Mouse (Mus musculus) heart, postnatal 25 days (tissue): Measurements from ENCODE around the gene Gtsf1l. TPM values are rescaled to one million over a fixed set of nuclear protein-coding genes. Genes with fewer than 3 reads are reported as not detected.
"Not testable (repeated sequence)": the region's sequence is repeated elsewhere in the genome, so short reads cannot be mapped to it uniquely, and the experiment has no call there.

Experiments
- DNase-seq: peaks from one replicate; pipeline ENCODE4 v3.0.0; 2022; ENCODE audit warnings: low spot score
- intact Hi-C: fragments of 180-260 bp; cut with DNase I; formaldehyde crosslinking; loops from one replicate; pipeline ENCODE4 v1.15.1; 2025
- total RNA-seq, 2 experiments: library from RNA; stranded (reverse); gene quantifications; 2 replicates each; pipeline ENCODE4 v1.2.3; 2021

Gtsf1l gene
- total RNA-seq, 2 experiments from 2014 or later = not detected

DNA sequence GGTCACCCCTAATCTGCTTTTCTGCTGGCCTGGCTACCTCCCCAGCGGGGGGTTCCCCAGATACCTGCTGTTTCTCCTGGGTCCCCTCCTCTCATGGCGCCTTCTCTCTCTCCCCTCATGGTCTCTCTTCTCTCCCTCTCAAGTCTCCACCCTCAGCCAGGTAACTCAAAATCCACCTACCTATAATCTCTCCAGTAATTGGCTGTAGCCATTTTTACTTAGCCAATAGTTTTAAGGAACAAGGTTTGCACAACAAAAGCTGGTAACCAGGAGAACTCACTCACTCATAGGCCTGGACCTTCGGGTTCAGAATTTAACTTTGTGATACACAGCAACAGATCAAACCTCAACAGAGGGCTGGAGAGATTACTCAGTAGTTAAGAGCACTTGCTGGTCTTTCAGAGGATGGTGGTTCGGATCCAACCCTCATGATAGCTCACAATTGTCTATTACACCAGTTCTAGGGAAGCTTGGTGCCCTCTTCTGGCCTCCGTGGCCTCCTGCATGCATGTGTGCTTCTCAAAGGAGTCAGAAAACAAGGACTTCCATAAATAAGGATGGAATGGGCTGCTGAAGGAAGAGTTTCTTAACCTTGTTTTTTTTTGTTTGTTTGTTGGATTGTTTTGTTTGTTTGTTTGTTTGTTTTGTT lies 1.9 kb upstream of the Gtsf1l start:
- intact Hi-C loops = no loop called here
- no peak for DNase-seq

DNA sequence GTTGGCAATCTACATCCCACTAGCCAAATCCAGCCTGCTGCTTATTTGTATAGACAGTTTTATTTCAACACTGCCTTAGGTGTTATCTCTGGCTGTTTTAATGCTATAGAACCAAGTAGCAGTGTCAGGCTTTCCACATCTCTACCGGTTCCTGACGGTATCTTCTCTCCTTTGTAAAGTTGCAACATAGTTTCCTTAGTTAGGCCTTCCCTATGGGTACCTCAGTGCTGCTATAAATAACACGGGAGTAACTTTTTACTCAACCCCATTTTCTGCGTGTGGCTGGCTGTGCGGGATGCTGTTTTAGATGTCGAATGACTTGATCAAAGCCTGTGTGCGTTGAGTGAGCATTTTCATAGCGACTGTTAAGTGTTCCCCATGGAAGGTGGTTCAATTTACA lies 1.1 kb downstream of the Gtsf1l start:
- intact Hi-C loops = no loop called here
- DNase-seq = no peak

DNA sequence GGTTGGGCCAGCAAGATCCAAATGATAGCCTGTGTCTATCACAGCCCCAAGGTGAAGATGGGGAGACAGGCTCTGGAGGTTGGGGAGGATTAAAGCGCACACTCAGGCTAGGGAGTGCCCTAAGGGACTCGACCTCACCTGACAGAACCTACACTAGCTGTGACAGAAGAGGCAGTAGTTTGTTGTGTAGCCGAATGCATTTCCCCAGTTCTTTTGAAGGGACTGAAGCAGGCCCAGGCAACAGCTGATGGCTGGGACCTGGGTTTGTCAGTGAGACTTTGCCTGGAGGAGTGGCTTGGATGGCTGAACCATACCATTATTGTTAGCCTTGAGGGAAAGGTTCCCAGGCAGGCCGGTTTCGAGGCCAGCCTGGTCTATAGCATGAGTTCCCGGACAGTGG lies 2.6 kb downstream of the Gtsf1l start:
- intact Hi-C loops = no loop called here
- no peak for DNase-seq

DNA sequence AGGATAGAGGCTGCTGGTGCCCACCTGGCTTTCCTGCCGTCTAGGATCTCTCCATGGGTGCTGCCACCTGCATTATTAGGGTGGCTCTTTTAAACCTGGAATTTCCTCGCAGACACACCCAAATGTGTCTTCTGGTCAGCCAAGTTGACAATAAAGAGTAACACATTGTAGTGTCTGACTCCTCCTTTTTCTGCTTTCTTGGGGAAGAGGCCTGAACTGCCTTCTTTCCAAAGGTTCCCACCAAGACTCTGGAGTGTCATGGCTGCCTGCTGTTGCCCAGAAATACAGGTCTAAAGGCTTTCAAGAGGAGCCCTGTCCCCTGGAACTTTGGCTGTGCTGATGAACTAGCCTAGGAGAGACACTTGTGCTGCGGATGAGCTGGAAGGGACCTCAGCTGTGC lies 3.1 kb downstream of the Gtsf1l start:
- intact Hi-C loops = no loop called here
- no peak for DNase-seq

DNA sequence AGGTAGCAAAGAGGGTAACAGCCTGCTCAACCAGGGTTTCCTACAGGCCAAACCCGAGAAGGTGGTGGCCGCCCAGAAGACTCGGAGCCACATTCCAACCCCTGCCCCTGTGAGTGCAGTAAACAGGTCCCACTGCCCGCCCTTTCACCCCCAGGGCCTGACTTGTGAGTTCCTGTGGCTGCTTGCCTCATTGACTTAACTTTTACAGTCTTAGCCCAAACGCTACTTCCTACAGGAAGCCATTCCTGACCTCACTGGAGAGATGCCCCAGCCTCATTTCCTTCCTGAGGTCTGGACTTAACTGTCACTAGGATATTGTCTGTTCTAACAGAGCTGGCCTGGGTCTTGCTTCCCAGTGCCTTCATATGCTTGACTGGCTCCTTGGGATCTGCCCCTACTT lies 5.1 kb downstream of the Gtsf1l start:
- no peak for DNase-seq
- intact Hi-C loops = no loop called here

DNA sequence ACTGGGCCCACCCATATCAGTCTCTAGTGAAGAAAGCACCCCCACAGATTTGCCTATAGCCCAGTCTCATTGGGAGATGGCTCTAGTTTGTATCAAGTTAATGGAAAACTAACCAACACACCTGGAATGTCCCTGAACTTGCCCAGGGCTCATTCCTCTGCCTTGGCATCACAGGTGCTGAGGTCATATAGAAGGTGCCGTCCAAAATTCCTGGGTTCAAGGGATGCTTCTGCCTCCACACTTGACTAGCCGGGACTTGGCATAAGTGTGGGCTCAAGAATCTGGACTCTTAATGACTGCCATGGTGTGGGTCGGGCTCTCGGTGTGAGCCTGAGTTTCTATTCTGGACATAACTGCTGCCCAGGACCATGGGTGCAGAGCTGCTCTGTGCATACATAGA lies 8.6 kb downstream of the Gtsf1l start:
- intact Hi-C loops = no loop called here
- no peak for DNase-seq

DNA sequence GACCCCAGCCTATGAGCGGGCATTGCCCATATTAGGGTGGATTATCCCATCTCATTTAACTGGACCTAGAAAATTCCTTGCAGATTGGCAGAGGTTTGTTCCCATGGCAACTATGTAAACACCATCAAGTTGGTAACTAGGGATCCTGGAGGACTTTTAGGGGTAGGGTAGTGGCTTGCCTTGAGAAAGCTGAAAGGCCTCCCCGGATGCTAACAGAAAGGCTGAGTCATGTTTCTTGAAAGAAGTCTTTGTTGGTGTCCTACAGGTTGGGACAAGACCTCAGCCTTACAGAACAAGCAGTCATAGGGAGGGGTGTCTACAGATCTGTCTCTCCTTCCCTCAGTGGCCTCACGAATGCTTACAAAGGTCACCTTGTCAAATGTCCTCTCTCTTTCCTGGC lies 12.4 kb downstream of the Gtsf1l start:
- no peak for DNase-seq
- intact Hi-C loops = no loop called here

DNA sequence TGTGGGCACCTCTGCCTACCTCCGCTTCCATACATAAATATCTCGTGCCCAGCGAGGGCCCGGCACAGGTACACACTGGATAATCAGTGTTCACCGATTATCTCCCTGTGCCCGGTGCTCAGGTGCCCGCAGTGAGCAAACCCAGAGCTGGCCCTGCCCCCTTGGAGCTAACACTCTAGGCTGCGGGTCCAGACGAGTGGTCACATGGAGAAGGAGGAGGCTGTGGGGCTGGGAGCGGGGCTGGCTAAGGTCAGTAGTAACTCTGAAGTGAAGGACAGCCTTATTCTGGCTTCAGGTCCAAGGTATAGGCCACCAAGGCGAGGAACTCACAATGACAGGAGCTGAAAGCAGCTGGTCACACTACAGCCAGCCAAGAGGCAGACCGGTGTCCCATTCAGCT lies 12.8 kb downstream of the Gtsf1l start:
- DNase-seq = no peak

DNA sequence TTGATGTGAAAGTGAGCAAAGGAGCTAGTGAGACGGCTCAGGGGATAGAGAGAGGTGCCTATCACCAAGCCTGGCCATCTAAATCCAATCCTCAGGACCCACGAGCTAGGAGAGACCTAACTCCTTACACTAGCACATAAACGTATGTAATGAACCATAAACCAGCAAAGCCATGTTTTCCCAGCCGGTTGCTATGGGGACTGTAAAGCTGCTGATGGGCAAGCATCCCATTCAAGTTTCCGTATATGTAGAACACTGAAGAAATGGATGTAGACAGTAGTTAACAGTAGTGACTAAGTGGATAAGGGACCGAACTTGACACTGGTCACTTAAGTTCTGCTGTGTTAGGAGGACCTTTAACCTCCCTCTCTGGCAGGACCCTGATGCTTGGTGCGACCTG lies 13.6 kb downstream of the Gtsf1l start:
- intact Hi-C loops = no loop called here
- DNase-seq = no peak

More for the DNA sequence above, 12.8 kb downstream of the Gtsf1l start:
- intact Hi-C loops = no loop called here

DNA sequence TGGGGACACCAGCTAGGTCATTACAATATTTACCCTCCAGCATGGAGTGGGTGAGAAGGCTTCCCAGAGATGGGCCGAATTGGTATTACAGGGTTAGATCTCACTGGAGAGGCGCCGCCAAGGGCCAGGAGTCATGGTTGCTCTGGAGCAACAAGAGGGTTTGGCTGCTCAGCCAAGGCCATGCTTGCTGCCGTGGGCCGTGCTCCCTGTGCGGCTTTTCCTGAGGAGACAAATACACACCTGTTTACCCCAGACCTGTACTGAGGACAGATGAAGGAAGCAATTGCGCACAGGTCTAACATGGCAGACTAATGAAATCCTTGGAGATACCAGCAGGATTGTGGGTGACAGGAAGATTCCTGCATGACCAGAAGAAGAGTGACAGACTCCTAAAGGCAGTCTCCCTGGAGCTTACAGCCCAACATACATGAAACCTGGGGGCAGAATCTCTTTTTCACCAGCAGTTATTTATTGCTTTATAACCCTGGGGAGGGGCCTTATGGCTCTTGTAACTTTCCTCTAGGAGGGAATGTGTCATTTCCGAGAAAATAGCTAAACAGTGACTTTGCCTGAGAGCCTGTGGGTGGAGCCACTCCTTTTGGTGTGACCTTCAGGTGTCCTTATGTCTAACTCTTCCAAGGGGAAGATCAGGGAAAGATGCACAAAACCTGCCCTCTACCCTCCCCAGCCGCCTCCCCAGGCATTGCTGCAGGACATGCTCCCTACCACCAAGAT lies 14.5 kb downstream of the Gtsf1l start:
- intact Hi-C loops = no loop called here
- DNase-seq = no peak

DNA sequence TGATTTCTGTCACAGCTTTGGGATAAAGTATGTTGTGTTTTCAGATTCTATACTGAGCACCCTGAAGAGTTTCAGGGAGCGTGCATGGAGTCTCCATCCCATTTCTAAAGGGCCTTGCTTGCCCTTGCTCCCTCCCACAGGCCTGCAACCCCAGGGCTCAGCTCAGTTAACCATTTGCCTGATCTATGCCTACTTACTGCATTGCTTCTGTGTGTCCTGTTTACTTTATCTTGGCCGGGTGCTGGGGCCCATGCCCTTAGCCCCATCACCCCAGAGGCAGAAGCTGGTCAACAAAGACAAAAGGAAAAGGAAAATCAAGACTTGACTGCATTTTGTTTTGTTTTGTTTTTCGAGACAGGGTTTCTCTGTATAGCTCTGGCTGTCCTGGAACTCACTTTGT lies 16.1 kb downstream of the Gtsf1l start:
- DNase-seq = no peak
- intact Hi-C loops = no loop called here

DNA sequence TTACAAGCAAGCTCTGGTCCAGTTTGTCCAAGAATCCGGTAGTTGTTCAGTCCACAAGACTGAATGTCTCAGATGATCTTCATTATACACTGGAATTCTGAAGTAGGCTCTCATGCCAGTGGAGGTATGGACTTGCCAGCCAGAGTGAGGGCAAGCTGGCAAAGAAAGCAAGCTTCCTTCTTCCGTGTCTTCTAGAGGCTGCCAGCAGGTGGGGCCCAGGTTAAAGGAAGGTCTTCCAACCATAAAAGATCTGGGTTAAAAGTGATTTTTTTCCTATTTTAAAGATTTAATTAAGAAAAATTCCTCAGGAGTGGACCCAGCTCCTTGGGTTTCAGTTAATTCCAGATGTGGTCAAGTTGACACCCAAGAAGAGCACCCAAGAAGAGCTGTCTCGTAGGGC lies 17.4 kb downstream of the Gtsf1l start:
- DNase-seq = no peak
- intact Hi-C loops = no loop called here

DNA sequence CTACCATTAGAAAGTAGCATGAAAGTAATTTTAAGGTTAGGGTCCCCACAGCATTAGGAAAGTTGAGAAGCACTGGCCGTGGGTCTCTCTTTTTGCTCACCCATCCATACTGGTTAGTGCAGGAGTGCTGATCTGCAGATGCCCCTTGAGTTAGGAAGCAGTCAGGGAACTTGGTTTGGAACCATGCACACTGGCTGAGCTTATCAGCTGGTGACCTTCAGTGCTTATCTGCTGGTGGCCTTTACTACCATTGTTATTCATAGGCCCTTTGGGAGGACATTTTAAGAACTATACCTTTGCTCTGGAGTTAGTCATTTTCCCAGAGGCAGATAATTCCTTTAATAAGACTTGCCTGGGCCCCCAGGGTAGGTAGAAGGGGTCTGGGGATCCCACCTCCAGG lies 20.4 kb downstream of the Gtsf1l start:
- no peak for DNase-seq
- intact Hi-C loops = no loop called here

DNA sequence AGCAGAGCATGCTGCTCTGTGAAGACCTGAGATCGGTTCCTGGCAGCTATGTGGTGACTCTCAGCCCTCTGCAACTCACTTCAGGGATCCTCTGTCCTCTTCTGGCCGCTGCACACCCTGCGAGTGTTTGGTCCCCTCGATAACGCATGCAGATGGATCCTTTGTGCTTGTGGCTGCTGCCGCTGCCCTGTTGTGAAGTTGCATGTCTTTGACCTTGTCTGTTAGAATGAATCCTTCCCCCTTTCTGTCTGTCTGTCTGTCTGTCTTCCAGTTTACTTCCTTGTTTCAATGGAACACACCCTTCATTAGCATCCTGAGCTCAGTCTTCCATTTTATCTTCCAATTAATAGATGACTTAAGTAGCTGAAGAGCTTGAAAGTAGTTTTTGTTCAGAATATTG lies 21.3 kb downstream of the Gtsf1l start:
- intact Hi-C loops = no loop called here
- no peak for DNase-seq

DNA sequence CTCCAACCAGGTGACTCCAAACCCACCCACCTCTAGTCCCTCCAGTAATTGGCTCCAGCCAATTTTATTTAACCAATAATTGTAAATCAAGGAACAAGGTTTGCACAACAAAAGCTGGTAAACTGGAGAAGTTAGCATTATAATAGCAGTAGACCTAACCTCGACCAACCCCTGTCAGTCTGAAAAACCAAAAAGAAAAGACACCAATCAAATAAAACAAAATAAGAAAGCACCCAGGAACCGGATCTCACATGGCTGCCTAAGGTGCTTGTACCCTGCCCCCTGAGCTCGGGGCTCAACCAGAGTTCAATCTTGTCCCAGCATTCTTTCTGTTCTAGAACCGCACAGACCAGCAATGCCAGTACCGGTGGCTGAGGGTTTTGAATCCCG lies 25.5 kb downstream of the Gtsf1l start:
- no peak for DNase-seq
- intact Hi-C loops = no loop called here

DNA sequence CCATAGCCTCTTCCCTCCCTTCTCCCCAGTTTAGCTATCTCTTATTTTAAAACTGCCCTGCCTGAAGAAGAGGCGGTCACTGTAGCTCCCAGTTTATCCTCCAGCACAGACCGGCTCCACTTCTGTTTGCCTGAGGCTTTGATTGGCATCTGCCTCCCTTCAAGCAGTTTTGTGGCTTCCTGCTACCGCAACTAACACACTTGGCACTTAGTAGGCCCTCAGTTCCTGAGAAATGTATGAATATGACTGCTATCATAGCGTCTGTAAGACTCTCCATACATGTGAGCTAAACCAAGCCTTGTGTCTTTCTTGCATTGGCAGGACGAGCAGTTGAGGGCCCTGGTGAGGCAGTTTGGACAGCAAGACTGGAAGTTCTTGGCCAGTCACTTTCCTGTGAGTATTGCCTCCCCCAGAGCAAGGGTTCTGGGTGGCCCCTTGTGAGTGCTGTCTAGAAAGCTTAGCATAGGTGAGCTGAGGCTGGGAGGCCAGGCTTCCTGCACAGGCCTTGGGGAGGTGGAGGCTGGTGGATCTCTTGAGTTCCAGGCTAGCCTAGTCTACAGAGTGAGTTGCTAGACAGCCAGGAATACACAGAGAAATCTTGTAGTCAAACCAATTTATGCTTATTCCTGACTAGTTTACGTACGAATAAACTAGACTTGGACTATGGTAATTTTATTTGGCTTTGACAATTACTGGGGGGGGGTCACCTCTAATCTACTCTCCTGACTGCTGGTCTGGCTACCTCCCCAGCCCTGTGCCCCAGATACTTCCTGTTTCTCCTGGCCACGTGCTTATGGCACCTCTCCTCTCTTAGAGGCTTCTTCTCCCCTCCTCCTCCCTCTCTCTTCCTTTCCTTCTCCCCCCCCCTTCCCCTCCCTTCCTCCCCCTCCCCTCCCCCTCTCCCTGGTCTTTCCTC lies 26.2 kb downstream of the Gtsf1l start:
- DNase-seq = no peak
- intact Hi-C loops = no loop called here

DNA sequence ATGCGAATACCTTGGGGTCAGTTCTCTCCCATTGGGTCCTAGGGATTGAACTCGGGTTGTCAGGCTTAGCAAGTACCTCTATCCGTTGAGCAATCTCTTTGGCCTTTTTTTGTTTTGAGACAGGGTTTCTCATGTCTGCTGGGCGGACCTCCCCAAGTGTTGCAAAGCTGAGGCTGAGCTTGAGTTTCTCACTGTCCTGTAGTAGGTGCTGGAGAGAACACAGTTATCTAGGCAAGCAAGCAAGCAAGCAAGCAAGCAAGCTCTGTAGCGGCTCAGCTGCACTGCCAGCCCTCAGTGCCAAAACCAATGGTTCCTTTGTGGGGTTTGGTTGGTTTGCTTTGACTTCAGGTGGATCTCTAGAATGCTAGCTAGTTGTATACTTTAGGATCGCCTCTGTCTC lies 27.0 kb downstream of the Gtsf1l start:
- no peak for DNase-seq
- intact Hi-C loops = no loop called here

DNA sequence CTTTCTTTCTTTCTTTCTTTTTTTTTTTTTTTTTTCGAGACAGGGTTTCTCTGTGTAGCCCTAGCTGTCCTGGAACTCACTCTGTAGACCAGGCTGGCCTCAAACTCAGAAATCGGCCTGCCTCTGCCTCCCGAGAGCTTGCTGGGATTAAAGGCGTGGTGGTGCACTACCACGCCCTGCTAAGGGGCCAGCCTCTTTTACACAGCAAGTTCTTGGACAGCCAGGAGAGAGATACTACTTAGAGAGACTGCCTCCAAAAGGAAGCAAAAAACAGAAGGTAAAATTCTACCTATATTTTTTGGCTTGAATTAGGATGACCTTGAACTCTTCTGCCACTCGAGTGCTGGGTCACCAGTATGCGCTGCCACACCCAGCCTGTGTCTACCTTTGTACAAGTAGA lies 28.7 kb downstream of the Gtsf1l start:
- intact Hi-C loops, DNase-seq: not testable (repeated sequence)

DNA sequence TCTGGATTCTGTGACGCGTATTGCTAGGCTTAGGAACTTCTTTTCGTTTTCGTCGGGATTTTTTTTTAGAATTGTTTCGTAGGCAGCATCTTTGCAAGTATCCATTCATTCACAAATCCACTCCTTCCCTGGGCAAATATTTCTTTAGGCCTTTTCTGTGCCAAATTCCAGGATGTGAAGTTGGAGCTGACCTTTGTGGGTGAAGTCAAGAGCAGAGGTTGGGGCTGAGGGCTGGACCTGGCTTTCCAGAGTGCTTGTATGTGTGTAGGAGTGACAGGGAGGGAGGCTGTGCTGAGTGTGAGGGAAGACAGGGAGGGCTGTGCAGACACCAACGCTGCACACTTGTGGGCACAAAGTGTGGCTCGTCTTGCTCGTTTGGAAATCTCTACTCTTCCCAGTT lies 31.1 kb downstream of the Gtsf1l start:
- no peak for DNase-seq
- intact Hi-C loops = no loop called here

DNA sequence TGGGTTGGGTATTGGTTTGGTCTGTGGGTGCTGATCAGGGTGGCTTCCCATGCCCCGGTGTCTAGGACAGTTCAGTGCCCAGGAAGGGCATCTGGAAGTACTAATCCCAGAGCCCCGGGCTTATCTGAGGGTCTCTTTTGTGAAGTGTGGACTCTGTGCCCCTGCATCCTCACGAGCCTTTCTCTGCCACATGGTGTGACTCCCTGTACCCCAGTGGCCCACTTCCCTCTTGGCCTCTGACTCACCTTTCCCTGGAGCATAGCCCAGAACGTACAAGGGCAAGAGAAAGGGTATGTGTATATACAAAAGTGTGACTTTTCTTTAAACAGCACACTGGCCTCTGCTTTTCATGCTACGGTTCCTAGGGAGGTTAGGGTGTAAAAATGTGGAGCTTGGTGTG lies 31.9 kb downstream of the Gtsf1l start:
- no peak for DNase-seq
- intact Hi-C loops = no loop called here

DNA sequence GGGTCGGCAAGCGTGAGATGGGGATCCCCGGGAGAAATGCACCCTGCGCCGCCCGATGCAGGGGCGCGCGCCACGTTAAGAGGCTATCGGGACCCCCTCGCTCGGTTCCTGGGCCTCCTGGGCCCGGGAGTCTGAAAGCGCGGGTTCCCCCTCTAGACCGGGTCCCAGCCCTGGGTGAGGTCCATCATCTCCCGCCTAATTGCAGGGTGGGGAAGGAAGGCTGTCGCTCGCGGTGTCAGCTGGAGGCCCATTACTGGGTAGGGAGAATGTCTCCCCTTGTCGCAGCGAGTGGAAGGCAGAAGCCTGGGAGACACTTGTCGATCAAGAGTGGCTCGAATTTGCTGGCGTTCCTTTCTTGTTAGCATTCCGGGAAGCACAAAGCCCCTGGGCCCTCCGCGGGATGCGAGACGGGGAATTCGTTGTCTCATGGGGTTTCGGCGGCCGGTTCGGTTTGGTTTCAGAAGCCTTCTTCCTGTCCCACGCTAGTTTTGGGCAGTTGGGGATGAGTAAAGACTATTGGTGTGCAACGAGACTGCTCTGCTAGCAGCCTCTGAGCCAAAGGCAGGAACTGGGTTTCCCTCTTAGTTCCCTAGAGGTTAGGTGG lies 32.7 kb downstream of the Gtsf1l start:
- DNase-seq = no peak
- intact Hi-C loops = no loop called here
